23 mouse cellular contexts compared by ENCODE assay signal in the genomic region with DNA sequence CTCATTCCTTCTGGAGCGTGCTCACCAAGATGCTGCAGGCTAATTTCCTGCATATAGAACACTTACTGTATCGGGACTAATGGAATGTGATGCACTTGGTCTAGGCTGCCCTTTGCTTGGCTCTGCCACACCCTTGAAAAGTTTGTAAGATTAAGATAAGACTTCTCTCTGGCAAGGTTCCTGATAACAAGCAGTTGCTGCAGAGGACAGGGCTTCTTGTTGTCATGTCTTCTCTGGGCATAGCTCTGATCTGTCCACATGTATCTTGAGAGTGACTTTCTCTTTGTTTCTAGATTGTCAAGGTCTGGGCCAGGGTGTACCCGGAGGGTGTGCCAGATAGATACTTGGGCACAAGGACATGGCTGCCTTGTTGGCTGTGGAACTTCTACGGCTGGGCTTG.
A peak's percentile ranks its signal among the peaks of the same experiment; 100 is the strongest.
DNase-seq lines count a peak whose midpoint lies in the region; ATAC-seq and TF ChIP-seq lines count a peak whose summit lies in the region.
"Had no signal": no experiment of that assay in that cellular context is flagged by ENCODE, and none has a peak within 500 bp of the region (broad histone marks: within the 10 kb centered on the region; RNA-seq: fewer than 3 reads in every experiment).

No protein-coding gene starts in this region.

- peaks cover 28% of the 10 kb centered on the region; the same call in 1 of the 2 replicates for H3K27me3 ChIP-seq in midbrain, embryonic 11.5 days (ENCODE audit: control insufficient read depth, insufficient read depth, low read length)
- no peaks in the 10 kb centered on the region for H3K27me3 ChIP-seq in midbrain, embryonic 16.5 days (ENCODE audit: control insufficient read depth, insufficient read depth, low read depth, low read length)
- H3K27me3 ChIP-seq in liver, embryonic 15.5 days: no peaks in the 10 kb centered on the region
- H3K27me3 ChIP-seq in stomach, postnatal 0 days (ENCODE audit: control insufficient read depth, insufficient read depth, low read length): no peaks in the 10 kb centered on the region
- H3K27me3 ChIP-seq: CH12.LX; heart, embryonic 15.5 days had no signal

- H3K27ac ChIP-seq in midbrain, embryonic 11.5 days (ENCODE audit: low read depth, low read length): no peak overlapping the region
- H3K27ac ChIP-seq in midbrain, embryonic 16.5 days (ENCODE audit: low read length): no peak overlapping the region
- H3K27ac ChIP-seq in liver, embryonic 15.5 days (replicated peaks): no peak overlapping the region
- H3K27ac ChIP-seq in stomach, postnatal 0 days (replicated peaks): peak overlapping the region; percentile 69
- H3K27ac ChIP-seq: embryonic facial prominence, embryonic 10.5 days; gastrocnemius, adult 2 months; heart, adult 2 months; heart, embryonic 15.5 days; midbrain, embryonic 13.5 days had no signal

- intact Hi-C loops in heart, postnatal 25 days (cut with DNase I): no loop called here

- H3K4me1 ChIP-seq in midbrain, embryonic 11.5 days (ENCODE audit: control insufficient read depth, insufficient read depth, low read length): peaks cover 20% of the 10 kb centered on the region
- H3K4me1 ChIP-seq in midbrain, embryonic 16.5 days (ENCODE audit: control insufficient read depth, insufficient read depth, low read length): peaks cover 11% of the 10 kb centered on the region
- H3K4me1 ChIP-seq in liver, embryonic 15.5 days (replicated peaks): peaks cover 11% of the 10 kb centered on the region
- H3K4me1 ChIP-seq in stomach, postnatal 0 days (replicated peaks; ENCODE audit: control insufficient read depth, insufficient read depth): peaks cover 6% of the 10 kb centered on the region; the same call in 1 of the 2 replicates
- H3K4me1 ChIP-seq: heart, embryonic 15.5 days had no signal

- no peak overlapping the region for H3K9ac ChIP-seq in midbrain, embryonic 11.5 days (ENCODE audit: low read length)
- no peak overlapping the region for H3K9ac ChIP-seq in midbrain, embryonic 16.5 days (ENCODE audit: low read depth, low read length)
- H3K9ac ChIP-seq in liver, embryonic 15.5 days: no peak overlapping the region
- H3K9ac ChIP-seq in stomach, postnatal 0 days (ENCODE audit: low read length): no peak overlapping the region
- H3K9ac ChIP-seq: heart, embryonic 15.5 days; hindbrain, embryonic 13.5 days; midbrain, embryonic 13.5 days had no signal

- TF ChIP-seq EP300 in stomach, postnatal 0 days (optimal IDR thresholded peaks at IDR 0.05): no peak

- no peaks in the 10 kb centered on the region for H3K9me3 ChIP-seq in midbrain, embryonic 11.5 days (ENCODE audit: control insufficient read depth, low read length)
- no peaks in the 10 kb centered on the region for H3K9me3 ChIP-seq in midbrain, embryonic 16.5 days (replicated peaks; ENCODE audit: control insufficient read depth, low read length, poor library complexity, severe bottlenecking)
- H3K9me3 ChIP-seq in liver, embryonic 15.5 days (replicated peaks): no peaks in the 10 kb centered on the region
- H3K9me3 ChIP-seq in stomach, postnatal 0 days (ENCODE audit: control insufficient read depth, low read length): no peaks in the 10 kb centered on the region
- H3K9me3 ChIP-seq: embryonic facial prominence, embryonic 10.5 days; heart, embryonic 15.5 days; hindbrain, embryonic 13.5 days; midbrain, embryonic 13.5 days had no signal

- no peak overlapping the region for H3K4me2 ChIP-seq in midbrain, embryonic 11.5 days
- no peak overlapping the region for H3K4me2 ChIP-seq in midbrain, embryonic 16.5 days (ENCODE audit: low read length)
- H3K4me2 ChIP-seq in liver, embryonic 15.5 days: no peak overlapping the region
- H3K4me2 ChIP-seq in stomach, postnatal 0 days (replicated peaks; ENCODE audit: low read depth): no peak overlapping the region
- H3K4me2 ChIP-seq: heart, embryonic 15.5 days; hindbrain, embryonic 13.5 days; midbrain, embryonic 13.5 days had no signal

- H3K4me3 ChIP-seq in midbrain, embryonic 11.5 days (ENCODE audit: low read depth, low read length): no peak overlapping the region
- H3K4me3 ChIP-seq in midbrain, embryonic 16.5 days (ENCODE audit: low read depth, low read length): no peak overlapping the region
- H3K4me3 ChIP-seq in liver, embryonic 15.5 days (replicated peaks): no peak overlapping the region
- no peak overlapping the region for H3K4me3 ChIP-seq in stomach, postnatal 0 days (ENCODE audit: low read depth, low read length)
- H3K4me3 ChIP-seq: embryonic facial prominence, embryonic 10.5 days; gastrocnemius, adult 2 months; heart, adult 2 months; heart, embryonic 15.5 days; hindbrain, embryonic 13.5 days; midbrain, embryonic 13.5 days had no signal

- WGBS in midbrain, embryonic 11.5 days: 90% methylated on average over 4 of the region's 4 CpGs
- 96% methylated on average over 4 of the region's 4 CpGs for WGBS in midbrain, embryonic 16.5 days
- 52% methylated on average over 4 of the region's 4 CpGs for WGBS in liver, embryonic 15.5 days (ENCODE audit: insufficient replicate concordance)
- 61% methylated on average over 4 of the region's 4 CpGs for WGBS in stomach, postnatal 0 days

- ATAC-seq in midbrain, embryonic 11.5 days (ENCODE audit: low FRiP score): no peak
- no peak for ATAC-seq in midbrain, embryonic 16.5 days
- peak; percentile 52; the same call in 1 of the 2 replicates for ATAC-seq in liver, embryonic 15.5 days (ENCODE audit: insufficient read depth)
- no peak for ATAC-seq in stomach, postnatal 0 days (ENCODE audit: low FRiP score, low TSS enrichment)
- ATAC-seq in CD4-positive, CD25-positive, alpha-beta regulatory T cell, adult 4 months: no peak
- ATAC-seq: midbrain, embryonic 13.5 days had no signal

- no peaks in the 10 kb centered on the region for H3K36me3 ChIP-seq in midbrain, embryonic 11.5 days (ENCODE audit: control insufficient read depth, insufficient read depth, low read length)
- H3K36me3 ChIP-seq in midbrain, embryonic 16.5 days (ENCODE audit: control insufficient read depth, insufficient read depth, low read length): no peaks in the 10 kb centered on the region
- H3K36me3 ChIP-seq in liver, embryonic 15.5 days (replicated peaks): no peaks in the 10 kb centered on the region
- no peaks in the 10 kb centered on the region for H3K36me3 ChIP-seq in stomach, postnatal 0 days (ENCODE audit: control insufficient read depth, insufficient read depth, low read length)
- H3K36me3 ChIP-seq: embryonic facial prominence, embryonic 10.5 days; heart, embryonic 15.5 days; hindbrain, embryonic 13.5 days; midbrain, embryonic 13.5 days had no signal

- peak; percentile 49 for DNase-seq in heart, adult 11 months
- DNase-seq in heart, postnatal 25 days (ENCODE audit: low spot score): no peak
- DNase-seq in midbrain, embryonic 11.5 days (ENCODE audit: low spot score, missing footprints): peak; percentile 39
- DNase-seq in stomach, postnatal 0 days (ENCODE audit: low spot score): no peak
- DNase-seq in heart, postnatal 4 days: no peak
- DNase-seq: adrenal gland, postnatal 25 days; cerebellum, adult 18-20 months; cerebellum, postnatal 36 days; gastrocnemius, adult 2 months; heart, adult 2 months; kidney, adult 18-20 months; kidney, postnatal 36 days; lung, postnatal 14 days; right cerebral cortex, adult 18-20 months; thymus, postnatal 25 days had no signal

- no peak for TF ChIP-seq CTCF in stomach, postnatal 0 days (IDR thresholded peaks at IDR 0.05; ENCODE audit: low read depth)

Comparison
In these comparisons a context has a peak if more than half of its experiments do, and no peak if none do; other contexts are left out.
1. DNase-seq: peak in heart, adult 11 months (single experiment) and midbrain, embryonic 11.5 days (single experiment); none in heart, postnatal 25 days (single experiment), stomach, postnatal 0 days (single experiment) and heart, postnatal 4 days (single experiment).